Mouse (Mus musculus) testis, postnatal 10 days (tissue): Measurements from ENCODE around the gene Gca.

Source experiments
- DNase-seq: peaks from one replicate; pipeline ENCODE4 v3.0.0; 2021; ENCODE audit warnings: low spot score

Gene Gca

DNA sequence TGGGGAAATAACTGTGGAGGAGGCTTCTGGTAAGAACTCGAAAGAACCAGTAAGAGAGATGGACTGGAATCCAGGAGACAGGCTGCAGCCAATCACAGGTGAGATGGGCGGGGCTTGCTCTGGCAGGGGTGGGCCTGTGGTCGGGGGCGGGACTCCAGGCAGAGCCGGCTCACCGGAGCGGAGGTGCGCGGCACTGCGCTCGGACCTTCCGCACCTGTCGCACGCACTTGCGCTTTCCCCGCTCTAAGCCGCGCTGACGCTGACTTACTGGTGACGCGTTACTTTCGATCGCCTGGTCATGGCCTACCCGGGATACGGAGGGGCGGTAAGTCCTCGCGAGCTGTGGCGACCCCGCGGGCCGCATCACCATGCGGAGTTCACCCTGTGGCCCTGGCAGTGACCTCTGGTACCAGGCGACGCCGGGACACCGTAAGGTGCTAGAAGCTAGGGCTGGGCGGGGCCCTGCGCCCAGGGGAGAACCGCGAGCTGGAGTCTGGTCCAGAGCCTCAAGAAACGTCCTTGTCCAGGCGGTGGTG, at the start of gene Gca:
Gene Gca (plus strand): TSS at position 151 of the 536 bp plus-strand sequence.
- DNase-seq: peak; percentile 94

GRCm38 (mm10) chr2:62618934-62619341, 45.1 kb upstream of the Gca start:
- no peak for DNase-seq

DNA sequence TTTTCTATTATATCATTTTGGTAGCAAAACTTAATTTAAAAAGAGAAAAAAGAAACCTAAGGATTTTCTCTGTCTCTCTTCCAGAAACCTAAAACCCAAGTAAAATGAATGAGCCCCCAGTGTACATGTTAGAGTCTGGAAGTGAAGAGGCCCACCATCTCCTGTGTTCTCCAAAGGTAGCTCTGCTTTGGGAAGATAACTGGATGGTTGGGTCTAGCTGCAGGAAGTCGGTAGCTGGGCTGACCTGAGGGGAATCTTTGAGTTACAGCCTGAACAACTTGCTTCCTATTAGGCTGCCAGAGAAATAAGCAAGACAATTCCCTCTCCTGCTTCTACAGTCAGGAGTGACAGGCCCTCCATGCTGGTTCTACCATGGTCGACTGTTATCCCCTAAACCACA, 44.4 kb upstream of the Gca start:
- no peak for DNase-seq

DNA sequence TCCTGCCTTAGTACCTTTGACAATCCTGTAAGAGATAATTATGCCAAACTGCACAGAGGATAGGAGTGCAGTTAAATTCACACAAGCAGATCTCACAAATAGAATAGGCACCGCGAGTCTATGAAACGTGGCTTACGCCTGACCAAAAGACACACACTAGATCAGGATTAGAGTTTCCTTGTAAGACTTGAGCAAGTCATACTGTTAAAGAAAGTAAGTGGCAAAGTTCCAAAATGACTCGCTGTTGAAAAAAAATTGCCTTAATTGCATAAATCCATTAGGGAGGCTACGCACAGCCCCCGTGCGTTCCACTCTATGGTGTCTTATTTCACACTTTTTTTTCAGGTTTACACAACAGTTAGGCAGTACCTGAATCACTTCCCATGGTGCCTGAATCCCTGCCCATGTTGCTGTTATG, 41.1 kb upstream of the Gca start:
- DNase-seq: no peak

GRCm38 (mm10) chr2:62627728-62628127, 36.4 kb upstream of the Gca start:
- no peak for DNase-seq

- DNase-seq: no peak
These were observed 35.7 kb upstream of the Gca start for GRCm38 (mm10) chr2:62628356-62628755.

GRCm38 (mm10) chr2:62630446-62630845, 33.6 kb upstream of the Gca start:
- no peak for DNase-seq

- DNase-seq: no peak
These were observed 24.2 kb upstream of the Gca start for GRCm38 (mm10) chr2:62639869-62640268.

DNA sequence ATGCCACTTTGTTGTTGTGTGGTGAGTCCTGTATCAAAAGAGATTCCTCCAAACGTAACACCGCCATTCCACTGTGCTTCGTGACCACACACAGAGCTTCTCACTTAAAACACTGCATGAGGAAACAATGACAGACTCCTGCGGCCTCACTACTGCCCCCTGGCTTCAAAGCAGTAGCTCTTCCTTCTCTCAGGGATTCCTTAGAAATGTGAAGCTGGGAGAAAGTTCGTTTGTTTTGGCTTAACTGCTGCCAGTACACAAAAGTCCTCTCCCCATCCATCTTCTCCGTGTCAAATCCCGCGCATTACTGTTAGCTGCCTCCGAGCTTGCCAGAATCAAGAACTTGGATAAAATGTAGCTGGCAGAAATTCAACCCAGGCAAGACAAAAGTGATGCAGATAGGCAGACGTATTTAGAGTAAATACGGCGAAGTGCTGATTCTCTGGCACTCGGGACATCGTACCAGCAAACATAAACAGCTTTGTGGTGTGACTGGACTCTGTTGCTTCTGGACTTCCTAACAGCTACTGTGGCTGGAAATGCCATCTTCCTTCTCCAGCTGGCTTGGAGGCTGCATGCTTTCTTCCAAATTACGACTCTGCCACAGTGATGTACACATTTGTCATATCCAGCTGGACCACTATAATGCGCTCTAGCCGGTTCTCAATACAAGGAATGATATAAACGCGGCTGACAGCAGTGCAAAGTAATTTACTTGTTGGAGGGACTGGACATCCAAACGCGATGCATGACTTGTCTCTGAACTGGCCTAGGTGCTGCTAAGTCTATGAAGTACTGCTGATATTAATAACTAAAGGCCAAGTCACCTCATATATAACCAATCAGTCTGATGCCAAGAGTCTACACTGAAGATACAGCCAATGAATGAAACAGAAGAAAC, 20.4 kb upstream of the Gca start:
- peak; percentile 79 for DNase-seq

- no peak for DNase-seq
These were observed 19.2 kb upstream of the Gca start for GRCm38 (mm10) chr2:62644891-62645290.

DNA sequence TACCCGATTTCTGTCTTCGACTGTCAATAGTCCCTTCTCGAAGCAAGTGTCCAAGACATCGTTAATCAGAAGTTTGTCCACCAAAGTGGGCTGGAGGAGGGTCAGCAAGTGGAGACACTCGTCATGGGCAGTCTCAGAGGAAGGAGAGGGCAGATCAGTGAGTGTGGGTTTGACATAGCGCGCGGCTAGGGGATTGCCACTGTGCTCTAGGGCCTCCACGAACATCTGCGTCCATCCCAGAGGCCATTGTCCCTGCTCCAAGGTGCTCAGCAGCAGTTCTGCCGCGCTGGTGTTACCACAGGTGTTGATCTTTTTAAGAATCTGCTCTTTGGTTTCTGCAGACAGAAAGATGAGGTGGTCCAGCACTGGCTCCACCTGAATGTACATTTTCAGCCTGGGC, 18.6 kb upstream of the Gca start:
- DNase-seq: peak; percentile 49

DNA sequence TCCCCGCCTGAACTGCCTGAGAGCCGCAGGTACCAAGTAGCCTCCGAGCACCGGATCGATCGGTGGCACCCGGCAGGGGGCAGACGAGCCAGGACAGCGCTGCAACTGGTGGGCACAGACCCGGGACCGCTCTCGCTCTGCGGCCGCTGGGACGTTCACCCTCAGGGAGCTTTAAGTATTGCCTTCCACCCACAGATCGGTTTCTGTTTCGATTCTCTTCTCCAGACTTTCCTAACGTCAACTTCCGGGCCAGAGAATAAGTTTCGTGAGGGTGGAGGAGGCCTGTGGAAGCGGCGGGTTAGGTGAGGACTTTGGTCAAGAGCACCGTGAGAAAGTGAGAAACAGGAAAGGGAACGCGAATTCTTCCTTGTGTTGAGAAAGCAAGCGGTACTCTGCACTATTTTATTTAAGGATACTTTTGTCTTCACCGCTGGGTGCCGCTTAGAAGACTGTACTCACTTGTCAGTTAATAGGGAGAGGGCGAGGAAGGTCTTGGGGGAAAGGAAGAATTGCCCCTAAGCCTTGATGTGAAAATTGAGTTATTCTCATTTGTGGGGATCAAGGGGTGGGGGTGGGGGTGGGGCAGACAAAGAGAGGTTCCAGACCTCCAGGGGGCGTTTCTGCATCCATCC, 18.0 kb upstream of the Gca start, which contains the start of gene Ifih1:
Gene Ifih1 (minus strand): TSS at position 242 of the 632 bp plus-strand sequence.
- peak; percentile 77 for DNase-seq

- DNase-seq: no peak
These were observed 17.3 kb upstream of the Gca start for GRCm38 (mm10) chr2:62646671-62647289.

GRCm38 (mm10) chr2:62651890-62652289, 12.2 kb upstream of the Gca start:
- no peak for DNase-seq

DNA sequence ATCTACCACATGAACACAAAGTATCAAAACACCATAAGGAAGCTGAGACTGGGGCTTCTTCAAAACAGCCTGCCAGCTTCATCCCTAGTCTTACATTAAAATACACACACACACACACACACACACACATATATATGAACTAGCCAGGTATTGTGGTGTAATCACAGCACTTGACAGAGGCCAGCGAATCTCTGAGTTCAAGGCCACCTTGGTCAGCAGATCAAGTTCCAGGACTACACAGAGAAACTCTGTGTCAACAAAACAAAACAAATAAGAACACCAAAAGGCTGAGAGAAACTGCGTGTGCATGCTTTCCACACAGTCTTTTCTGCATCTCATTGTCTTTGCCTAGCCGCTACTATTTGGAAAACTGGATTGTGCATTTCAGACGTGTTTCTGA, 11.6 kb upstream of the Gca start:
- DNase-seq: no peak

- DNase-seq: peak; percentile 69
These were observed 9.4 kb upstream of the Gca start for GRCm38 (mm10) chr2:62654519-62655338.

- no peak for DNase-seq
These were observed 8.0 kb upstream of the Gca start for GRCm38 (mm10) chr2:62656072-62656471.

- no peak for DNase-seq
These were observed 3.5 kb upstream of the Gca start for GRCm38 (mm10) chr2:62660565-62660964.

DNA sequence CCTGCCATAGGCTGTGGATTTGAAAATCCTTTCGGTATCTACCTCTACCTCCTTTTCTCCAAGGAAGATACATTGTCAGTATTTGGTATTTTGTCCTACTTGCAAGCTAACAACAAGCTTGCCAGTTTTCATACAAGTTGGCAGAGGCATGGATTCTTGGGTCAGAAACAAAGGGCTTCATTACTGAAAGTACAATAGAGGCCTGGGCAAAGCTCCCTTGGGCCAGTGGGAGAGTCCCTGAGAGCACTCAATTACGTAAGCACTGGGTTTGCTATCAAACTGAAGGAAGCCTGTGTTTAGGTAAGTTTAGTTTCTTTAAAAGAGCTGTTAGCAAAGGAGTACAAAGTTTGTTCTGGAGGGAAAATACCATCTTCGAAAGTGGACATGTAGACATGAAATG, 1.5 kb upstream of the Gca start:
- DNase-seq: no peak

GRCm38 (mm10) chr2:62664839-62665238, 754 bp downstream of the Gca start:
- no peak for DNase-seq

- no peak for DNase-seq
These were observed 1.5 kb downstream of the Gca start for GRCm38 (mm10) chr2:62665536-62665935.

DNA sequence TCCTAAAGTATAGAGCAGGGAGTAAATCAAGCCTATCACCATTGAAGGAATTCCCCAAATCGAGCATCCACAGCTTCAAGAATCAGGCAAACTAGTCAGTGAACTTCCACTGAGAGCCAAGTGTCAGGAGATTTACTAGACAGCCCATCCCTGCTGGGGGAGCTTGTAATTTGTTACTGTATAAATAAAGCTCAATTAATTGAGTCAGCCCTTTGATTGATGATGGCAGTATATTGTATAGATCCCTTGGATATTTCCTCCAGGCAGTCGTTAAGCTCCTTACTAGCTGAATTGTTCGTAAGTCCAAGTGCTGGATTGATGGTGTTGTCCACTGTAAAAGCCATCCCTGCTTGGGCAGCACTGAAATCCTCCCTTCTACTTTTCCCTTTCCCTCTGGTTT, 5.8 kb downstream of the Gca start:
- no peak for DNase-seq
